Mouse (Mus musculus) olfactory bulb, adult 2 months (tissue): ENCODE measurements around the gene Pdzd2. TPM values are rescaled to one million over a fixed set of nuclear protein-coding genes. Genes with fewer than 3 reads are reported as not detected.
A peak's percentile ranks its signal among the peaks of the same experiment; 100 is the strongest.

Experiments used
- H3K27ac ChIP-seq: fragments of 200-500 bp; 2 replicates; pipeline ENCODE4 v1.5.1; 2012; ENCODE audit warnings: low read depth, low read length; ENCODE audit not compliant: insufficient read depth
- H3K4me1 ChIP-seq: fragments of 200-500 bp; 2 replicates; pipeline ENCODE4 v1.6.1; 2012; ENCODE audit warnings: low read length; ENCODE audit not compliant: control insufficient read depth, insufficient read depth
- H3K4me3 ChIP-seq: fragments of 200-500 bp; 2 replicates; pipeline ENCODE4 v1.5.1; 2012; ENCODE audit warnings: mild to moderate bottlenecking, low read depth, low read length, moderate library complexity; ENCODE audit not compliant: insufficient read depth
- CTCF ChIP-seq: fragments of 200-500 bp; IDR thresholded peaks from 2 replicates; pipeline ENCODE4 v1.5.1; 2012; ENCODE audit warnings: low read depth, mild to moderate bottlenecking, low read length, moderate library complexity; ENCODE audit not compliant: insufficient read depth
- POLR2A ChIP-seq: fragments of 200-500 bp; IDR thresholded peaks from 2 replicates; pipeline ENCODE4 v1.6.1; 2012; ENCODE audit warnings: mild to moderate bottlenecking, low read depth, low read length, moderate library complexity; ENCODE audit not compliant: insufficient read depth
- WGBS: fragments of 180-500 bp; shearing (Covaris S2); methylation state at CpG from one replicate; pipeline ENCODE4 v1.1.7; 2018; 5-methylcytosine and 5-hydroxymethylcytosine counted together
- polyA plus RNA-seq: library from polyadenylated mRNA; stranded (reverse); fragments of >200 nt; gene quantifications from 2 replicates; pipeline ENCODE4 v1.2.4, GENCODE M21; 2012; ENCODE audit warnings: low replicate concordance; ENCODE audit not compliant: missing spikeins, insufficient read depth, insufficient read length

The Pdzd2 gene
- polyA plus RNA-seq, 1 experiment, result not detected

GRCm38 (mm10) chr15:12394758-12395157 is 345.0 kb downstream of the Pdzd2 start:
- TF ChIP-seq POLR2A (no peak), CTCF (no peak)
- WGBS, result 88% methylated on average over 10 of the region's 10 CpGs
- Histone ChIP-seq H3K27ac (no peak overlapping the region), H3K4me1 (no peaks in the 10 kb centered on the region), H3K4me3 (no peak overlapping the region)

- Histone ChIP-seq H3K4me3 (no peak overlapping the region), H3K4me1 (no peaks in the 10 kb centered on the region), H3K27ac (no peak overlapping the region)
- 68% methylated on average over 15 of the region's 15 CpGs for WGBS
- TF ChIP-seq CTCF, result no peak
- no peak for TF ChIP-seq POLR2A
Measured at GRCm38 (mm10) chr15:12388726-12389489, 350.8 kb downstream of the Pdzd2 start.

- no peak for TF ChIP-seq POLR2A
- no peak for TF ChIP-seq CTCF
- Histone ChIP-seq H3K4me1 (no peaks in the 10 kb centered on the region), H3K4me3 (no peak overlapping the region), H3K27ac (no peak overlapping the region)
- WGBS, result 84% methylated on average over 13 of the region's 13 CpGs
Measured at GRCm38 (mm10) chr15:12384679-12385078, 355.0 kb downstream of the Pdzd2 start.

- Histone ChIP-seq H3K4me1 (peaks cover 10% of the 10 kb centered on the region; the same call in 1 of the 2 replicates), H3K4me3 (no peak overlapping the region), H3K27ac (no peak overlapping the region)
- TF ChIP-seq CTCF (no peak), POLR2A (no peak)
- 62% methylated on average over 5 of the region's 5 CpGs for WGBS
Measured at GRCm38 (mm10) chr15:12380548-12380947, 359.2 kb downstream of the Pdzd2 start.

- H3K27ac ChIP-seq, result no peak overlapping the region
- H3K4me3 ChIP-seq, result no peak overlapping the region
- H3K4me1 ChIP-seq, result peaks cover 14% of the 10 kb centered on the region; the same call in 1 of the 2 replicates
- TF ChIP-seq CTCF (no peak), POLR2A (no peak)
- WGBS, result 94% methylated on average over 3 of the region's 3 CpGs
Measured at GRCm38 (mm10) chr15:12380057-12380456, 359.7 kb downstream of the Pdzd2 start.

GRCm38 (mm10) chr15:12377800-12378199 is 361.9 kb downstream of the Pdzd2 start:
- WGBS, result 77% methylated on average over 10 of the region's 10 CpGs
- no peak overlapping the region for H3K27ac ChIP-seq
- no peak for TF ChIP-seq POLR2A
- no peak for TF ChIP-seq CTCF
- H3K4me3 ChIP-seq, result no peak overlapping the region
- H3K4me1 ChIP-seq, result peaks cover 14% of the 10 kb centered on the region; the same call in 1 of the 2 replicates

GRCm38 (mm10) chr15:12376491-12377069 is 363.1 kb downstream of the Pdzd2 start:
- Histone ChIP-seq H3K27ac (no peak overlapping the region), H3K4me3 (no peak overlapping the region), H3K4me1 (peaks cover 14% of the 10 kb centered on the region; the same call in 1 of the 2 replicates)
- WGBS, result 78% methylated on average over 13 of the region's 13 CpGs
- no peak for TF ChIP-seq CTCF
- no peak for TF ChIP-seq POLR2A

GRCm38 (mm10) chr15:12375641-12376311 is 363.9 kb downstream of the Pdzd2 start:
- Histone ChIP-seq H3K4me3 (peak overlapping the region; percentile 5), H3K27ac (no peak overlapping the region), H3K4me1 (peaks cover 16% of the 10 kb centered on the region)
- 31% methylated on average over 19 of the region's 19 CpGs for WGBS
- TF ChIP-seq CTCF, result no peak
- TF ChIP-seq POLR2A, result no peak

- TF ChIP-seq POLR2A (no peak), CTCF (0 out of 2 replicates have a peak, but pooled peaks have one; percentile 2)
- 75% methylated on average over 18 of the region's 18 CpGs for WGBS
- peaks cover 16% of the 10 kb centered on the region for H3K4me1 ChIP-seq
- no peak overlapping the region for H3K27ac ChIP-seq
- no peak overlapping the region for H3K4me3 ChIP-seq
Measured at GRCm38 (mm10) chr15:12374916-12375315, 364.8 kb downstream of the Pdzd2 start.
